Mouse (Mus musculus) liver, embryonic 14.5 days (tissue): ENCODE results near the gene Syce2. TPM values are rescaled to one million over a fixed set of nuclear protein-coding genes. Genes with fewer than 3 reads are reported as not detected.

Experiments
- ATAC-seq: fragments of 200-750 bp; cut with Nextera tagmentation; 2 replicates; pipeline ENCODE4 v1.8.0; 2017; ENCODE audit warnings: moderate number of reproducible peaks, mild to moderate bottlenecking, moderate library complexity; ENCODE audit not compliant: insufficient read depth
- DNase-seq, 3 experiments: peaks; one replicate each; pipeline ENCODE4 v3.0.0-alpha.2; 2012 to 2013; ENCODE audit warnings: low read depth in 3 of 3, low spot score in 3 of 3
- H3K27ac ChIP-seq: fragments of 300-500 bp; sonication (generic); 2 replicates; pipeline ENCODE4 v1.5.1; 2014; ENCODE audit warnings: moderate library complexity, mild to moderate bottlenecking, control low read depth, inconsistent platforms
- H3K27me3 ChIP-seq: fragments of 300-500 bp; sonication (generic); 2 replicates; pipeline ENCODE4 v1.6.1; 2014; ENCODE audit warnings: mild to moderate bottlenecking, low read length, moderate library complexity; ENCODE audit not compliant: control insufficient read depth, insufficient read depth
- H3K36me3 ChIP-seq: fragments of 300-500 bp; sonication (generic); replicated peaks from 2 replicates; pipeline ENCODE4 v1.6.1; 2014; ENCODE audit warnings: low read depth; ENCODE audit not compliant: control insufficient read depth, insufficient read depth
- H3K4me1 ChIP-seq, 2 experiments: fragments of 200-500 bp in 1 of 2; fragments of 300-500 bp in 1 of 2; sonication (generic) in 1 of 2; replicated peaks; 2 replicates each; pipeline ENCODE4 v1.6.1; 2012 to 2014; ENCODE audit warnings: antibody characterized with exemption in 1 of 2, inconsistent platforms in 1 of 2, low read length in 1 of 2; ENCODE audit not compliant: control insufficient read depth in 2 of 2, insufficient read depth in 2 of 2
- H3K4me2 ChIP-seq: fragments of 300-500 bp; sonication (generic); 2 replicates; pipeline ENCODE4 v1.6.1; 2014; ENCODE audit warnings: low read depth, mild to moderate bottlenecking, control low read depth, moderate library complexity
- H3K4me3 ChIP-seq, 2 experiments: fragments of 200-500 bp in 1 of 2; fragments of 300-500 bp in 1 of 2; sonication (generic) in 1 of 2; 2 replicates each; pipeline ENCODE4 v1.5.1; 2012 to 2014; ENCODE audit warnings: low read depth in 2 of 2, low read length in 2 of 2, mild to moderate bottlenecking in 2 of 2, control low read depth in 1 of 2, inconsistent platforms in 1 of 2, moderate library complexity in 1 of 2; ENCODE audit not compliant: insufficient read depth in 1 of 2
- H3K9ac ChIP-seq: fragments of 300-500 bp; sonication (generic); replicated peaks from 2 replicates; pipeline ENCODE4 v1.6.1; 2014; ENCODE audit warnings: mild to moderate bottlenecking, control low read depth, moderate library complexity
- H3K9me3 ChIP-seq: fragments of 300-500 bp; sonication (generic); 2 replicates; pipeline ENCODE4 v1.6.1; 2016; ENCODE audit warnings: low read length, mixed read lengths; ENCODE audit not compliant: control insufficient read depth
- CTCF ChIP-seq: IDR thresholded peaks from 2 replicates; pipeline ENCODE4 v1.5.1; 2016; ENCODE audit warnings: antibody characterized with exemption, low read depth, control low read depth
- EP300 ChIP-seq: IDR thresholded peaks from 2 replicates; pipeline ENCODE4 v1.6.1; 2016; ENCODE audit warnings: antibody characterized with exemption, low read depth
- WGBS: fragments of 180-500 bp; shearing (Covaris S2); extraction: QIAGEN DNeasy Blood & Tissue Kit; methylation state at CpG from one replicate; pipeline ENCODE4 v1.1.7; 2014; ENCODE audit not compliant: insufficient replicate concordance; 5-methylcytosine and 5-hydroxymethylcytosine counted together
- polyA plus RNA-seq, 2 experiments: library from polyadenylated mRNA; depleted of rRNA in 1 of 2; stranded (reverse) in 1 of 2; unstranded in 1 of 2; fragments of >200 nt; fragmentation: Nextera tagmentation in 1 of 2; extraction: Ambion mirVana in 1 of 2; gene quantifications; 2 replicates each; pipeline versions ENCODE4 v1.2.1 to v1.2.3; 2012 to 2014

Gene Syce2
- polyA plus RNA-seq, 2 experiments = 26.4 to 78.2 TPM

- ATAC-seq = no peak
- 90% methylated on average over 3 of the region's 3 CpGs for WGBS
- Histone ChIP-seq H3K4me2 (peak overlapping the region; percentile 8; the same call in 1 of the 2 replicates), H3K4me1 (peaks cover 11 to 12% of the 10 kb centered on the region in 2 experiments), H3K9ac (no peak overlapping the region), H3K27me3 (no peaks in the 10 kb centered on the region), H3K27ac (no peak overlapping the region), H3K4me3 (peak overlapping the region in 1 of 2 experiments; percentile 85; a peak in 2 of 4 replicates), H3K36me3 (peaks cover 21% of the 10 kb centered on the region), H3K9me3 (no peaks in the 10 kb centered on the region)
- TF ChIP-seq CTCF (no peak), EP300 (no peak)
- no peak for DNase-seq
Measured at GRCm38 (mm10) chr8:84856434-84856833, 15.5 kb upstream of the Syce2 start.

DNA sequence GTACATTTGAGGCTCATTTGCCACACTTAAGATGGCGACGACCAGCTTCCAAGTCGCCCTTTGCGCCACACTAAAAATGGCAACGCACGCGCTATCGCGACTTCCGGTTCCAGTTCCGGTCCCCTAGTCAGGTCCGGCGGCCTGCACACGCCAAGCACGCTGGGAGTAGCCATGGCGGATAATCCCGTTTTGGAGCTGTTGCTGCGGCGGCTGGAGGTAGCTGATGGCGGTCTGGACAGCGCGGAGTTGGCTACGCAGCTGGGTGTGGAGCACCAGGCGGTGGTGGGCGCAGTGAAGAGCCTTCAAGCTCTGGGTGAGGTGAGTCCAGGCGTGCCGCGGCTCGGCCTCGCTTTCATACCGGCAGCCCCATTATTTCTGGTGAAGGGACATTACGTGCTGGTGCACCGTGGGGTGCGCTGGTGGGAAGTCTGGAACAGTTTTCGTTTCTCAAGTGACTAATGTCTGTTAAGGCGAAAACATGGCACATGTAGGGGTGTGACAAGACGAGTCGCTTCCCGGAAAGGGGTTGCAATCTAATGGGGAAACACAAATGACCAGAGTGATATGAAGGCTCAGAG is 15.0 kb upstream of the Syce2 start, which contains the start of gene Farsa:
TSS of gene Farsa (plus strand) at position 126 of the 578 bp plus-strand sequence.
- peaks cover 26% of the 10 kb centered on the region for H3K36me3 ChIP-seq
- no peaks in the 10 kb centered on the region for H3K27me3 ChIP-seq
- peak within 1 kb of the TSS; percentile 82 to 85 for H3K4me3 ChIP-seq
- peaks cover 11 to 12% of the 10 kb centered on the region in 2 experiments for H3K4me1 ChIP-seq
- peak within 1 kb of the TSS; percentile 76 for H3K4me2 ChIP-seq
- WGBS = 0% methylated on average over 39 of the region's 39 CpGs
- H3K27ac ChIP-seq = peak within 1 kb of the TSS; percentile 84
- no peak for TF ChIP-seq EP300
- no peak for TF ChIP-seq CTCF
- DNase-seq (peak; percentile 90 to 91 (median 91)), ATAC-seq (peak; percentile 89)
- no peaks in the 10 kb centered on the region for H3K9me3 ChIP-seq
- peak within 1 kb of the TSS; percentile 86 for H3K9ac ChIP-seq

GRCm38 (mm10) chr8:84872309-84872965 is 526 bp downstream of the Syce2 start:
- TF ChIP-seq CTCF (no peak), EP300 (no peak)
- no peaks in the 10 kb centered on the region for H3K27me3 ChIP-seq
- H3K4me1 ChIP-seq = peaks cover 19 to 25% of the 10 kb centered on the region in 2 experiments
- peak overlapping the region; percentile 78 for H3K9ac ChIP-seq
- peak overlapping the region; percentile 81 for H3K27ac ChIP-seq
- H3K9me3 ChIP-seq = no peaks in the 10 kb centered on the region
- DNase-seq (no peak), ATAC-seq (peak; percentile 63)
- peaks cover 18% of the 10 kb centered on the region for H3K36me3 ChIP-seq
- H3K4me2 ChIP-seq = peak overlapping the region; percentile 100
- H3K4me3 ChIP-seq = peak overlapping the region; percentile 34 to 69
- WGBS = 3% methylated on average over 52 of the region's 54 CpGs

- H3K36me3 ChIP-seq = peaks cover 13% of the 10 kb centered on the region
- WGBS = 71% methylated on average over 4 of the region's 4 CpGs
- H3K4me3 ChIP-seq = peak overlapping the region; percentile 34 to 69; a peak in 3 of 4 replicates
- no peak for DNase-seq
- H3K9ac ChIP-seq = peak overlapping the region; percentile 78; the same call in 1 of the 2 replicates
- no peaks in the 10 kb centered on the region for H3K27me3 ChIP-seq
- H3K27ac ChIP-seq = no peak overlapping the region
- TF ChIP-seq CTCF (no peak), EP300 (no peak)
- no peak for ATAC-seq
- no peaks in the 10 kb centered on the region for H3K9me3 ChIP-seq
- peaks cover 22 to 25% of the 10 kb centered on the region in 2 experiments for H3K4me1 ChIP-seq
- H3K4me2 ChIP-seq = peak overlapping the region; percentile 100
Measured at GRCm38 (mm10) chr8:84873016-84873415, 1.1 kb downstream of the Syce2 start.

GRCm38 (mm10) chr8:84874339-84874738 is 2.4 kb downstream of the Syce2 start:
- peak overlapping the region; percentile 46 for H3K27ac ChIP-seq
- no peak for ATAC-seq
- H3K4me2 ChIP-seq = peak overlapping the region; percentile 100; the same call in 1 of the 2 replicates
- H3K4me3 ChIP-seq = no peak overlapping the region
- H3K9me3 ChIP-seq = no peaks in the 10 kb centered on the region
- no peak overlapping the region for H3K9ac ChIP-seq
- TF ChIP-seq CTCF (0 out of 2 replicates have a peak, but pooled peaks have one; percentile 17), EP300 (no peak)
- H3K4me1 ChIP-seq = peaks cover 24 to 28% of the 10 kb centered on the region in 2 experiments
- no peaks in the 10 kb centered on the region for H3K27me3 ChIP-seq
- H3K36me3 ChIP-seq = peaks cover 2% of the 10 kb centered on the region; the same call in 1 of the 2 replicates
- DNase-seq = no peak
- 50% methylated on average over 3 of the region's 3 CpGs for WGBS
